Mouse (Mus musculus) thymus, postnatal 10 days (tissue): ENCODE measurements around the gene Gm10681.
"Not testable (repeated sequence)": the region's sequence is repeated elsewhere in the genome, so short reads cannot be mapped to it uniquely, and the experiment has no call there.

ENCODE experiments used
- DNase-seq, 2 experiments: peaks; one replicate each; pipeline ENCODE4 v3.0.0; 2021; ENCODE audit warnings: low spot score in 2 of 2

Gm10681 gene

DNA sequence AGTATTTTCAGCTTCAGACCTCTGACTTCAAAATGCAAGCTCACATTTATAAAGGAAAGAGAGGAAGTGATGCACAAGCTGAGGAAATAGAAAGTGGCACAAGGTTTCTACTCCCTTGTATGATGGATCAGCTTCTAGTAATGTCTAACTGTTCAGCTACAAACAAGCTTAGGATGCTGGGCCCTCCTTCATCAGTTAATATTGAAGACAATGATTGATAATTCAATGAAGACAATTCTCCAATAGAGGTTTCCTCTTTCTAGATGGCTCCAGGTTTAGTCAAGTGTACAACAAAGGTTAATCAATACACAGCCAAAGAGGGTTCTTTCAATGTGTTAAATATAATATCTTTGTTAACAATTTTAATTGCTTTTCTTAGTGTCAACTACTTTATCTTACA is at the start of gene Gm10681:
TSS of gene Gm10681 (minus strand) at position 101 of the 400 bp plus-strand sequence.
- no peak for DNase-seq

DNA sequence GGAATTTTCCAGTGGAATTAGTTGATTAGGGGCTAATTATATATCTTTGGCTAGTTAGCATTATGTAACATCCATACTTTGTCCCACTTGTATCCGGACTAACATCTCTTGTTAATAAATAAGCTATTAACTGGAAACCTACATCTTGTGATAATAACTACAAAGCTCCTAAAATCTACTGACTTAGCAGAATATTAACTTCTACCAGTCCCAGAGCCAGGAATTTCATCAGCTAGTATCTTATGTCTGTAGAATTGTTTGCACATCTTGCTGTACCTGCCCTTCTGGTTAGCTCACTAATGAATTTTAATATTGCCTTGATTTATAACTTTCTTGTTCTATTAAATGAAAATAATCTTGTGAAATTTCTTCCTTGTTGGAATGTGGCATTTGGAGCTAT is 46.5 kb upstream of the Gm10681 start:
- DNase-seq = no peak

DNA sequence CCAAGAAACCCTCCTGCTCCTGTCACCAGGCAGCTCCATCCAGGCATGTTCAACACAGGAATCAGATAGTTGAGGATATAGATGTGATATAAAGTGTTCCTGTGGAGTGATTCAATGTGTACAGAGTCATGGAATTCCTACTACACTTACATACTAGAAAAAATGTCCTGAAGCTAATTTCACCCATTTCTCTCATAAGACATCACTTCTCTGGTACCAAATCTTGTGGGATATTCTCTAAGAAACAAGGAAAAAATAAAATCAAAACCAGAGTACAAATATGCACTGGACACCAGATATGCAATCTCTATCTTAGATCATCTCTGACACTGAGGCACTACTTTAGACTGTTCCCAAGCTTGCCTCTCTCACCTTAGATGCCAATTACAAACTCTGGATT is 41.5 kb upstream of the Gm10681 start, which contains the start of gene Hsd3b5:
TSS of gene Hsd3b5 (minus strand) at position 101 of the 400 bp plus-strand sequence.
- DNase-seq = no peak

DNA sequence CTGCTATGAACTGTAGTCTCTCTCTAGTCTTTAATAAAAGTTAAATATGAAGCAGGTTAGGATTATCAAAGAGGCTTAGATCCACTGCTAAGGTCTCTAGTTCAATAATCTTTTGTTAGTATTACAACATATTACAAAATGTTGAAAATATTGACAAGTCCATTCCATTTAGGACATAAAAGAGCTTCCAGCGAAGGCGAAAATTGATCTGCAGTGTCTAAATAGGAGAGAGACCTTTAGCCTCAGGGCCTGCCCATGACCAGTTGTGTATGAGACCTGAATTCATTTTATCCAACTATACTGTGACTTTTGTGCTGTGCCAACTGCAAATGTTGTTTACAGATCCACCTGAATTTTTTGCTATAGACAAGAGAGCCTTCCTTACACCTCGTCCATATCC is 41.0 kb upstream of the Gm10681 start:
- DNase-seq = no peak

DNA sequence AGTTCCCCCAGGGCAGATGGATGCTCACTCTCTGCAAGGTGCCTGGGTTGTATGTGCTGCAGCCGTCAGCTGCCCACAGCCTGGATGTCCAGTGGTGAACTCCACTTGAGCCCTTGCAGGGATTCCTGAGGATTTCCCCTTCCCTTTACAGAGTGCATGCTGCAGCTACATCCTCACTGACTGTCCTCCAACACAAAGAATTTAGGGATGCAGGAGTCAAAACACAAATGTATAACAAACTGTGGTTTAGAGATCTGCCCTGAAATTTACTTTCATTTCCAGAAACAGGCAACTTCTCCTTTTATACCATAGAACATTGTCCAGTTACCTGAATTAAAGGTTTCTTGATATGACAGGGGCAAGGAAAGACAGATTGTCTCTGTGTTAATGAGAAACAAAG is 28.2 kb upstream of the Gm10681 start:
- DNase-seq = not testable (repeated sequence)

DNA sequence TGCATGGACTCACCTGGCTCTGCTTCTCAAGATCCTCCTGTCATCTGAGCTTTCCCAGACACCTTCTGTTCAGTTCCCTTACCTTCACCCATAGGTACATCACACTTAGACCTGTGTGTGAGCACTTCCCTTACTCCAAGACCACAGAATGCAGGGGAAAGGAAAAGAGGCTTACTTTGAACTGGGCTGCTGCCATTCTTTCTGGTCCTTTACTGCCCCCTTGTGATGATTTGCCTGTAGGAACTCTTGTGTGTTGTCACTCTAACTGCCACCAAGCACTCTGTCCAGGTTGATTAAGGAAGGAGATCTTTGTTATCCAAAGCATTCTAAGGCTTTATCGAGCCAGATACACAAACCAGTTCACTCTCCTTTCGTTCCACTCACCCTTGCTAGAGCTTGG is 27.6 kb upstream of the Gm10681 start:
- not testable (repeated sequence) for DNase-seq

DNA sequence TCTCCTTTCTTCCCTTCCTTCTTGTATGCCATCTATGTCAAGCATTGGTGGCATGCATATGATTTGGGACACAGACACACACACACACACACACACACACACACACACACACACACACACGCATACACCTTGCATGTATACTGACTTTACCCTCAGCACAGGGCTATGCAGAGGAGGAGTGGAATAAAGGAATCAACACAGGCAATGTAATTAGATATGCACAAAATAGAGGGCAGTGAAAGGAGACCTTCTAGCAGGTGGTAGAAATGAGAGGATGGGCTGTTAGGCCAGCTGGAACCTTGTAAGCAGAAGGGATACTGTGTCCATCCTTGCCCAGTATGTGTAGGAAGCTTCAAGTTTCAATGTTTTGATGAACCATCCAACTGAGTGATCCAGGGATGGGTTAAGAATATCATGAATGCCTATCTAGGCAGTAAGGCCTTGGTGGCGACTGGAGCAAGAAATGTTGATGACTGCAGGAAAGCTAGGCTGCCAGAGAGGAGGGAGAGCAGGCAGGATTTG is 25.9 kb upstream of the Gm10681 start:
- DNase-seq = not testable (repeated sequence)

DNA sequence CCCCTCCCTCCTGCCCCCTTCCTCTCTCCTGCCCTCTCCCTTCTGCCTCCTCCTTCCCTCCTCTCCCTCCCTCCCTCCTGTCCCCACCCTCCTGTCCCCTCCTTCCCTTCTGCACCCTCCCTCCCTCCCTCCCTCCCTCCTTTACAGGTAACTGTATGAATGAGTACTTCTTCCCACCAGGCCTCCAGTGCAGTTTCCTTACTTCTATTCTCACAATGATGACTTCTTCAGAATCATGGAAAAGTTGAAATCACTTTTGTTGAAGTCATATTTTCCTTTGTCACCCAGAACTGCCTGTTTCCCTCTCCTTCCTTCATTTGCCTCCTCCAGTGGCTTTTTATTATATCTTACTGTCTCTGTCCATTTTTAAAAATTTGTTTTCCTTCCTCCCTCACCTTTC is 25.4 kb upstream of the Gm10681 start:
- DNase-seq = no peak

DNA sequence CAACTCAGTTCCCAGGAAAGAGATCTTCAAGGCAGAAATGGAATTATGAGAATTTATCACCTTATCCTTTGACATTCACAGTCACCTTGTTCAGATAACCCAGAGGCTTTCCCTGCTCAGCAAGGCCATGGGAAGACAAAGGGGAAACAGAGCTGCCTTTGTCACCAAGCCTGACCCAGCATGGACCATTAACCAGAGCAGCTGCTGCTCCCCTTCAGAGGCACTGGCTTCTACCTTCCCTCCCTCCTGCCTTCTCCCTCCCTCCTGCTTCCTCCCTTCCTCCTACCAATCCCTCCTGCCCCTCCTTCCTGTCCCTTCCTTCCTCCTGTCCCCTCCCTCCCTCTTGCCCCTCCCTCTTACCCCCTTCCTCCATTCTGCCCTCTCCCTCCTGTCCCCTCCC is 24.9 kb upstream of the Gm10681 start:
- not testable (repeated sequence) for DNase-seq

DNA sequence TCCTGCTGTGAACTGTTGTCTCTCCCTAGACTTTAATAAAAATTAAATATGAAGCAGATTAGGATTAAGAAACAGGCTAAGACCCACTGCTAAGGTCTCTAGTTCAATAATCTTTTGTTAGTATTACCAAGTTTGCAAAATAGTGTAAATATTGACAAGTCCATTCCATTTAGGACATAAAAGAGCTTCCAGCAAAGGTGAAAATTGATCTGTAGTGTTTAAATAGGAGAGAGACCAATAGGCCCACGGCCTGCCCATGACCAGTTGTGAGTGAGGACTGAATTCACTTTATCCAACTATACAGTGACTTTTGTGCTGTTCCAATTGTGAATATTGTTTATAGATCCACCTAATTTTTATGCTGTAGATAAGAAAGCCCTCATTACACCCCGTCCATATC is 886 bp downstream of the Gm10681 start:
- no peak for DNase-seq

DNA sequence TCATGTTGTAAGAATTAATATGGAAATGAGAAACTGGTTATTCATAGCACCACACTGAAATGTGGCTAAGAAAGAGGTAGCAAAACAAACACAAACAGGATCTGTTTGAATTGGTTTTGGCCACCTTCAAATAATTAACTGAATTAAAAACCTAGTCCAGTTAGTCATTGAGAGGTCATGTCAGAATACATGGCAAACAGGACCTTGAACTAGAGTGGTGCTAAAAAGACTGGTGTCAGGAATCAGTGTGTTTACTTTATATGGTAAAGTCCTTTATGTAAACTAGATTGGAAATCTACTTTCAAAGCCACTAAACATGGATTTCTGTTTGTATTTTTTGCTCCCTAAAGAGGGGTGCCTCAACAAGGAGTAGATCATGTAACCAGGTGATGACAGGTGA is 6.0 kb downstream of the Gm10681 start:
- DNase-seq = not testable (repeated sequence)

DNA sequence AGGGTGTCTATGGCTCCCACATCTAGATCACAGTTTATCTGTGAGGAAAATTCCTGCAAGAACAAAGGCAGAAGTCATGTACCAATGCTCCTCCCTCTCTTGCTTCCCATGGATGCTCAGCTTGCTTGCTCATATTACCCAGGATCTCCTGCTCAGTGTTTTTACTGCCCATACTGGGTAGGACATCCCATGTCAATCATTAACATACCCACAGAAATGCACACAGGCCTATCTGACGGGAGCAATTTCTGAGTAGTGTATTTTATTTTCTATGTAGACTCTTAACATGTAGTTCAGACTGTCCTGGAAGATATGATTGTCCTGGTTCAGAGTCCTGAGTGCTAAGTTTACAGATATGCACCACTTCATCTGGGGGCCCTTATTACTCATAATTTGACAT is 6.4 kb downstream of the Gm10681 start:
- not testable (repeated sequence) for DNase-seq

DNA sequence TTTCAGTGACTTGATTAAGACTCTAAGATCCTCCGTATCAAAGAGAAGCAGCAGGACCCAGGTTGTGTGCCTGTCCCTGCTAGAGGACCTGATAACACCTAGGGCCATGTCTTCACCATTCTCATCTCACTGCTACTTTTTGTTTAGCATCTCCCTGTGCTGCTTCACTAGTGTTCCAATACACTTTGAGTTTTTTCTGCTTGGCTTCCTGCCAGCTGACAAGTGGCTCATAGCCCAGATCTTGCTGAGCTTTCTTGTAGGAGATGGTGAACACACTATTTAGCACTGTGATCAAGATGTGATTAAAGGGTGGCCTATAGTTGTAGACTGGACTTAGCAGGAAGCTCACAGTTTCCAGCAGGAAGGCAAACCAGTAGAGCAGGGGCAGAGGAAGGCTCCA is 7.6 kb downstream of the Gm10681 start:
- not testable (repeated sequence) for DNase-seq

DNA sequence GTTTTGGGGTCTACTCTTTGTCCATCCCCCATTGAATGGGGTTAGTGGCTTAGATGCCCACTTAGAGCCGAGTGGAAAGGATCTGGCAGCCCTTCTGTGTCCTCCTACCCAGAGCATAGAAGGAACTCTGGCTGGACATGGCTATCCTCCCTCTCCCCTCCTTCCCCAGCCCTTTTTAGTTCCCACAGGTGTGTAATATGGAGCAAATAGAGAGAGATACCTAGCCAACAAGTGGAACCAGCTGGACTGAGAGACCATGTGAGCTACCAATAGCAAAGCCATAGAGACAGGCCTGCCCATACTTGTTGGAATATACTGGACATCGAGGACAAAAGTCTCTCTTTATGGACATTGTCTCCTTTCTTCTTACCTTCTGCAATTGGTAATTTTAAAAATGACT is 20.9 kb downstream of the Gm10681 start:
- not testable (repeated sequence) for DNase-seq

DNA sequence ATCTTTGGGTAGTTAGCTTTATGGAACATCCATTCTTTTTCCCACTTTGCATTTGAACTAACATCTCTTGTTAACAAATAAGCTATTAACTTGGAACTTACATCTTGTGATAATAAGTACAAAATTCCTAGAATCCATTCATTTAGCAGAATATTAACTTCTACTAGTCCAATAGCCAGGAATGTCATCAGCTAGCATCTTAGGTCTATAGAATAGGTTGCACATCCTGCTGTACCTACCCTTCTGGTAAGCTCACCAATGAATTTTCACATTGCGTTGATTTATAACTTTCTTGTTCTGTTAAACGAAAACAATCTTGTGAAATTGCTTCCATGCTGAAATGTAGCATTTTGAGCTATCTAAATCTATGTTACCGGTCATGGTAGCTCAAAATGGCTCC is 23.7 kb downstream of the Gm10681 start:
- DNase-seq = not testable (repeated sequence)

DNA sequence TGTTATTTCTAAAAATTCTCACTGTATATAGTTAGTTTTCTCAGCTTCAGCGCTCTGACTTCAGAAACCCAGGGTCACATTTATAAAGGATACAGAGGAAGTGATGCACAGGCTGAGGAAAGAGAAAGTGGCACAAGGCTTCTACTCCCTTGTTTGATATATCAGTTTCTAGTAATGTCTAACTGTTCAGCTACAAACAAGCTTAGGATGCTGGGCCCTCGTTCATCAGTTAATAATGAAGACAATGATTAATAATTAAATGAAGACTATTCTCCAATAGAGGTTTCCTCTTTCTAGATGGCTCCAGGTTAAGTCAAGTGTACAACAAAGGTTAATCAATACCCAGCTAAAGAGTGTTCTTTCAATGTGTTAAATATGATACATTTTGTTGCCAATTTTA is 24.8 kb downstream of the Gm10681 start:
- not testable (repeated sequence) for DNase-seq

DNA sequence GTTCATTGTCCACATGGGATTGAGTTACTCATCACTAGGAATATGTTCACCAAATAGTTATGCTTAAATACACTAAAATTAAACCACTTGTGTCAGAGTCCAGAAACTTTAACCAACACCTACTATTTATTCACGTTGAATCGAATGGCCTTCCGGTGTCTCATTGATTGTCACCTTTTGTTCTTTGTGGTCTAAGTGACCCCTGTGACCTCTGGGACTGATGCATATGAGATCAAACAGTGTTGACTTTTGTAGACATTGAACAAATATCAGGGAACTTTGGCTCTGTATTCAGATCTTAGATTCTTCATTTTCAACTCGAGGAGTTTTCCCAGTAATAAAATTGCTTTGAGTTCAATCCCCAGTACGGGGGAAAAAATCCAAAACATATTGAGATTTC is 27.9 kb downstream of the Gm10681 start:
- DNase-seq = not testable (repeated sequence)

DNA sequence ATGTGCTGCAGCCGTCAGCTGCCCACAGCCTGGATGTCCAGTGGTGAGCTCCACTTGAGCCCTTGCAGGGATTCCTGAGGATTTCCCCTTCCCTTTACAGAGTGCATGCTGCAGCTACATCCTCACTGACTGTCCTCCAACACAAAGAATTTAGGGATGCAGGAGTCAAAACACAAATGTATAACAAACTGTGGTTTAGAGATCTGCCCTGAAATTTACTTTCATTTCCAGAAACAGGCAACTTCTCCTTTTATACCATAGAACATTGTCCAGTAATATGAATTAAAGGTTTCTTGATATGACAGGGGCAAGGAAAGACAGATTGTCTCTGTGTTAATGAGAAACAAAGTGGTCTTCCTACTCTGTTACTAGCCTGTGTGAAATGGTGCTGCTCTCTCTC is 37.8 kb downstream of the Gm10681 start:
- DNase-seq = not testable (repeated sequence)

DNA sequence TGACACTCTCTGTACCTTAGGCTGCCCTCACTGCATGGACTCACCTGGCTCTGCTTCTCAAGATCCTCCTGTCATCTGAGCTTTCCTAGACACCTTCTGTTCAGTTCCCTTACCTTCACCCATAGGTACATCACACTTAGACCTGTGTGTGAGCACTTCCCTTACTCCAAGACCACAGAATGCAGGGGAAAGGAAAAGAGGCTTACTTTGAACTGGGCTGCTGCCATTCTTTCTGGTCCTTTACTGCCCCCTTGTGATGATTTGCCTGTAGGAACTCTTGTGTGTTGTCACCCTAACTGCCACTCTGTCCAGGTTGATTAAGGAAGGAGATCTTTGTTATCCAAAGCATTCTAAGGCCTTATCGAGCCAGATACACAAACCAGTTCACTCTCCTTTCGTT is 38.4 kb downstream of the Gm10681 start:
- not testable (repeated sequence) for DNase-seq

DNA sequence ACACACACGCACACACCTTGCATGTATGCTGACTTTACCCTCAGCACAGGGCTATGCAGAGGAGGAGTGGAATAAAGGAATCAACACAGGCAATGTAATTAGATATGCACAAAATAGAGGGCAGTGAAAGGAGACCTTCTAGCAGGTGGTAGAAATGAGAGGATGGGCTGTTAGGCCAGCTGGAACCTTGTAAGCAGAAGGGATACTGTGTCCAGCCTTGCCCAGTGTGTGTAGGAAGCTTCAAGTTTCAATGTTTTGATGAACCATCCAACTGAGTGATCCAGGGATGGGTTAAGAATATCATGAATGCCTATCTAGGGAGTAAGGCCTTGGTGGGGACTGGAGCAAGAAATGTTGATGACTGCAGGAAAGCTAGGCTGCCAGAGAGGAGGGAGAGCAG is 40.1 kb downstream of the Gm10681 start:
- DNase-seq = not testable (repeated sequence)

DNA sequence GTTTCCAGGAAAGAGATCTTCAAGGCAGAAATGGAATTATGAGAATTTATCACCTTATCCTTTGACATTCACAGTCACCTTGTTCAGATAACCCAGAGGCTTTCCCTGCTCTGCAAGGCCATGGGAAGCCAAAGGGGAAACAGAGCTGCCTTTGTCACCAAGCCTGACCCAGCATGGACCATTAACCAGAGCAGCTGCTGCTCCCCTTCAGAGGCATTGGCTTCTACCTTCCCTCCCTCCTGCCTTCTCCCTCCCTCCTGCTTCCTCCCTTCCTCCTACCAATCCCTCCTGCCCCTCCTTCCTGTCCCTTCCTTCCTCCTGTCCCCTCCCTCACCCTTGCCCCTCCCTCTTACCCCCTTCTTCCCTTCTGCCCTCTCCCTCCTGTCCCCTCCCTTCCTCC is 41.0 kb downstream of the Gm10681 start:
- DNase-seq = not testable (repeated sequence)

DNA sequence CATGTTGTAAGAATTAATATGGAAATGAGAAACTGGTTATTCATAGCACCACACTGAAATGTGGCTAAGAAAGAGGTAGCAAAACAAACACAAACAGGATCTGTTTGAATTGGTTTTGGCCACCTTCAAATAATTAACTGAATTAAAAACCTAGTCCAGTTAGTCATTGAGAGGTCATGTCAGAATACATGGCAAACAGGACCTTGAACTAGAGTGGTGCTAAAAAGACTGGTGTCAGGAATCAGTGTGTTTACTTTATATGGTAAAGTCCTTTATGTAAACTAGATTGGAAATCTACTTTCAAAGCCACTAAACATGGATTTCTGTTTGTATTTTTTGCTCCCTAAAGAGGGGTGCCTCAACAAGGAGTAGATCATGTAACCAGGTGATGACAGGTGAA is 63.6 kb downstream of the Gm10681 start:
- DNase-seq = not testable (repeated sequence)

DNA sequence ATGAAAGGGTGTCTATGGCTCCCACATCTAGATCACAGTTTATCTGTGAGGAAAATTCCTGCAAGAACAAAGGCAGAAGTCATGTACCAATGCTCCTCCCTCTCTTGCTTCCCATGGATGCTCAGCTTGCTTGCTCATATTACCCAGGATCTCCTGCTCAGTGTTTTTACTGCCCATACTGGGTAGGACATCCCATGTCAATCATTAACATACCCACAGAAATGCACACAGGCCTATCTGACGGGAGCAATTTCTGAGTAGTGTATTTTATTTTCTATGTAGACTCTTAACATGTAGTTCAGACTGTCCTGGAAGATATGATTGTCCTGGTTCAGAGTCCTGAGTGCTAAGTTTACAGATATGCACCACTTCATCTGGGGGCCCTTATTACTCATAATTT is 64.1 kb downstream of the Gm10681 start:
- not testable (repeated sequence) for DNase-seq

DNA sequence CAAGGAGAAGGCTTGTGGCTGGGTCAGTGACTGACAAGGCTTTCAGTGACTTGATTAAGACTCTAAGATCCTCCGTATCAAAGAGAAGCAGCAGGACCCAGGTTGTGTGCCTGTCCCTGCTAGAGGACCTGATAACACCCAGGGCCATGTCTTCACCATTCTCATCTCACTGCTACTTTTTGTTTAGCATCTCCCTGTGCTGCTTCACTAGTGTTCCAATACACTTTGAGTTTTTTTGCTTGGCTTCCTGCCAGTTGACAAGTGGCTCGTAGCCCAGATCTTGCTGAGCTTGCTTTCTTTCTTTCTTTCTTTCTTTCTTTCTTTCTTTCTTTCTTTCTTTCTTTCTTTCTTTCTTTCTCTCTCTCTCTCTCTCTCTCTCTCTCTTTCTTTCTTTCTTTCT is 65.8 kb downstream of the Gm10681 start:
- not testable (repeated sequence) for DNase-seq
